Mouse (Mus musculus): Measurements from ENCODE around the gene Abcc6. TPM values are rescaled to one million over a fixed set of nuclear protein-coding genes. Genes with fewer than 3 reads are reported as not detected.
"Not testable (repeated sequence)": the region's sequence is repeated elsewhere in the genome, so short reads cannot be mapped to it uniquely, and the experiment has no call there.

Abcc6 gene
- total RNA-seq, 2 experiments from 2014 or later = 1.2 to 1.7 TPM

GRCm38 (mm10) chr7:46029299-46030144, 580 bp downstream of the Abcc6 start:
- no peak for DNase-seq (ENCODE audit: low spot score in 2 of 2)

- DNase-seq (ENCODE audit: low spot score in 2 of 2) = no peak
Measured at GRCm38 (mm10) chr7:46028681-46029080, 1.4 kb downstream of the Abcc6 start.

GRCm38 (mm10) chr7:46025436-46025835, 4.7 kb downstream of the Abcc6 start:
- no peak for DNase-seq (ENCODE audit: low spot score in 2 of 2)

GRCm38 (mm10) chr7:46021951-46022350, 8.2 kb downstream of the Abcc6 start:
- no peak for DNase-seq (ENCODE audit: low spot score in 2 of 2)

GRCm38 (mm10) chr7:46019594-46019993, 10.5 kb downstream of the Abcc6 start:
- peak in 1 of 2 experiments; percentile 25 for DNase-seq (ENCODE audit: low spot score in 2 of 2)

GRCm38 (mm10) chr7:46013266-46014010, 16.7 kb downstream of the Abcc6 start:
- peak; percentile 8 to 61 for DNase-seq (ENCODE audit: low spot score in 2 of 2)

GRCm38 (mm10) chr7:46012121-46012520, 18.0 kb downstream of the Abcc6 start:
- DNase-seq (ENCODE audit: low spot score in 2 of 2) = no peak

- DNase-seq (ENCODE audit: low spot score in 2 of 2) = peak; percentile 26 to 89
Measured at GRCm38 (mm10) chr7:46009578-46009977, 20.5 kb downstream of the Abcc6 start.

GRCm38 (mm10) chr7:46002748-46003147, 27.4 kb downstream of the Abcc6 start:
- DNase-seq (ENCODE audit: low spot score in 2 of 2) = no peak

- DNase-seq (ENCODE audit: low spot score in 2 of 2) = no peak
Measured at GRCm38 (mm10) chr7:46000577-46000976, 29.5 kb downstream of the Abcc6 start.

GRCm38 (mm10) chr7:45992470-45992869, 37.6 kb downstream of the Abcc6 start:
- DNase-seq (ENCODE audit: low spot score in 2 of 2) = no peak

- no peak for DNase-seq (ENCODE audit: low spot score in 2 of 2)
Measured at GRCm38 (mm10) chr7:45988344-45988743, 41.8 kb downstream of the Abcc6 start.

GRCm38 (mm10) chr7:45986893-45987292, 43.2 kb downstream of the Abcc6 start:
- no peak for DNase-seq (ENCODE audit: low spot score in 2 of 2)

- peak in 1 of 2 experiments; percentile 19 for DNase-seq (ENCODE audit: low spot score in 2 of 2)
Measured at GRCm38 (mm10) chr7:45981612-45982011, 48.5 kb downstream of the Abcc6 start.

- DNase-seq (ENCODE audit: low spot score in 2 of 2) = no peak
Measured at GRCm38 (mm10) chr7:45974512-45974911, 55.6 kb downstream of the Abcc6 start.

GRCm38 (mm10) chr7:45974103-45974502, 56.0 kb downstream of the Abcc6 start:
- no peak for DNase-seq (ENCODE audit: low spot score in 2 of 2)

- DNase-seq (ENCODE audit: low spot score in 2 of 2) = peak in 1 of 2 experiments; percentile 13
Measured at GRCm38 (mm10) chr7:45973271-45973687, 56.8 kb downstream of the Abcc6 start.

- DNase-seq (ENCODE audit: low spot score in 2 of 2) = no peak
Measured at GRCm38 (mm10) chr7:45971831-45972723, 58.0 kb downstream of the Abcc6 start.

GRCm38 (mm10) chr7:45956611-45957010, 73.5 kb downstream of the Abcc6 start:
- DNase-seq (ENCODE audit: low spot score in 2 of 2) = no peak

- peak in 1 of 2 experiments; percentile 20 for DNase-seq (ENCODE audit: low spot score in 2 of 2)
Measured at GRCm38 (mm10) chr7:45949061-45949460, 81.0 kb downstream of the Abcc6 start.

- DNase-seq (ENCODE audit: low spot score in 2 of 2) = not testable (repeated sequence)
Measured at GRCm38 (mm10) chr7:45943280-45943679, 86.8 kb downstream of the Abcc6 start.
